Mouse (Mus musculus) myocyte (in vitro differentiated cells): ENCODE measurements around the gene Rgs19.

Experiments used
- CEBPB ChIP-seq: IDR thresholded peaks from 2 replicates; pipeline ENCODE4 v1.6.1; 2011; ENCODE audit warnings: mild to moderate bottlenecking, moderate library complexity; ENCODE audit not compliant: poor library complexity, insufficient read depth, severe bottlenecking
- E2F4 ChIP-seq: IDR thresholded peaks from one replicate; pipeline ENCODE4 v1.6.1; 2011; ENCODE audit warnings: mild to moderate bottlenecking, control low read depth, moderate library complexity; ENCODE audit not compliant: insufficient read depth
- MAX ChIP-seq: IDR thresholded peaks from one replicate; pipeline ENCODE4 v1.6.1; 2011; ENCODE audit warnings: low read depth, mild to moderate bottlenecking, control low read depth
- POLR2A ChIP-seq: IDR thresholded peaks from one replicate; pipeline ENCODE4 v1.6.1; 2011; ENCODE audit warnings: low read depth, mild to moderate bottlenecking, control low read depth, moderate library complexity; ENCODE audit not compliant: insufficient read length
- POLR2AphosphoS2 ChIP-seq: IDR thresholded peaks from one replicate; pipeline ENCODE4 v1.6.1; 2011; ENCODE audit warnings: low read depth, control low read depth; ENCODE audit not compliant: insufficient read length
- USF1 ChIP-seq: IDR thresholded peaks from one replicate; pipeline ENCODE4 v1.6.1; 2011; ENCODE audit warnings: low read depth, mild to moderate bottlenecking, control low read depth, moderate library complexity

DNA sequence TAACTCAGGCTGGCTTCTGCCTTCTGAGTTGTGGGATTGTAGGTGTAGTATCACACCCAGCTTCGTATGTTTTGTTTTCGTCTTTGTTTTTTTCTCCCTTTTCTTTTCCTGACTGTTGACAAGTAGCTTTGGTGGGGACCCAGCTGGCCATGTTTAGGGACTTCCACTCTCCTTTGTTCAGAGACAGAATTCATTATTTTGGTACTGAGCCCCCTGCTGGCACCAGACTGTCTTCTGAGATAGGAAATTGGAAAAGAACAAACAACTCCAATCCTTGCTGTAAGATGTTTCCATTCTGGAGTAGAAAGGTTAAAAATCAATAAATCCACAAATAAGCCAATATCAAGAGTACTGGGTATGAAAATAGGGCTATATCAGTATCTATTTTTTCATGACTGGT is 17.4 kb downstream of the Rgs19 start:
- TF ChIP-seq POLR2AphosphoS2 = no peak
- no peak for TF ChIP-seq CEBPB
- TF ChIP-seq POLR2A = no peak
- TF ChIP-seq E2F4 = no peak
- no peak for TF ChIP-seq USF1
- no peak for TF ChIP-seq MAX
